In the genomic region with DNA sequence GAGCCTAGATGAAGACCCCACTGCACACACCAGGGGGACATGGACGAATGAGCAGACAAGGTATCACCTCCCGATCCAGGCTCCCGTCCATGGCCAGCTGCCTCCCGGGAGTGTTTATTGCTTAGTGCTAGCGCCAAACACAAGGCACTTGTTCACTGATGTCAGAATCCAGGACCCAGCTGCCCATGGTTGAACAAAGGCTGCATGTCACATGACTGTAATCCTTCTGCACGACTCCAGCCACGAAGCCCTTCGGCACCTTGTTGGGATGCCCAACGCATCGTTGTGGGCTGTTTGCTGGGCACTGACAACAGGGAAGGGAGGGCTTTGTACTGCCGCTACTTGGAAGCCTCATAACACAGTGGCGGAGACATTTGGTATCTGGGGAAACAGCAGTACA, we compare ENCODE assay signal across 8 mouse cellular contexts. TPM values are rescaled to one million over a fixed set of nuclear protein-coding genes. Genes with fewer than 3 reads are reported as not detected.
DNase-seq lines count a peak whose midpoint lies in the region; ATAC-seq and TF ChIP-seq lines count a peak whose summit lies in the region.

A gene (plus strand): TSS at position 367 of the 400 bp plus-strand sequence.

- no peaks in the 10 kb centered on the region for H3K36me3 ChIP-seq in hindbrain, embryonic 11.5 days (ENCODE audit: control insufficient read depth, insufficient read depth, low read length)

- H3K27me3 ChIP-seq in hindbrain, embryonic 11.5 days (ENCODE audit: control insufficient read depth, insufficient read depth, low read length), result no peaks in the 10 kb centered on the region; the same call in 1 of the 2 replicates

- TF ChIP-seq POLR2A in bone marrow macrophage, adult 2 months (IDR thresholded peaks at IDR 0.05; ENCODE audit: borderline replicate concordance, low read depth, low read length), result no peak

- H3K27ac ChIP-seq in gastrocnemius, adult 2 months, result peak within 1 kb of the TSS; percentile 87
- H3K27ac ChIP-seq in bone marrow macrophage, adult 2 months (ENCODE audit: insufficient read depth, low read depth, low read length), result no peak within 1 kb of the TSS
- peak within 1 kb of the TSS; percentile 11; the same call in 1 of the 2 replicates for H3K27ac ChIP-seq in hindbrain, embryonic 11.5 days (ENCODE audit: low read depth, low read length)

- no peaks in the 10 kb centered on the region for H3K4me1 ChIP-seq in bone marrow macrophage, adult 2 months (ENCODE audit: control insufficient read depth, insufficient read depth, low read length)
- H3K4me1 ChIP-seq in hindbrain, embryonic 11.5 days (replicated peaks; ENCODE audit: control insufficient read depth, insufficient read depth, low read length), result peaks cover 4% of the 10 kb centered on the region

- H3K4me3 ChIP-seq in gastrocnemius, adult 2 months, result peak within 1 kb of the TSS; percentile 51
- peak within 1 kb of the TSS; percentile 54 for H3K4me3 ChIP-seq in bone marrow macrophage, adult 2 months (ENCODE audit: insufficient read depth, low read length)
- H3K4me3 ChIP-seq in hindbrain, embryonic 11.5 days (ENCODE audit: low read depth, low read length), result no peak within 1 kb of the TSS

- H3K9me3 ChIP-seq in hindbrain, embryonic 11.5 days (ENCODE audit: control insufficient read depth, low read length), result no peaks in the 10 kb centered on the region

- ATAC-seq in hindbrain, embryonic 11.5 days (ENCODE audit: low FRiP score), result 0 out of 2 replicates have a peak, but pooled peaks have one; percentile 25

- no peak for DNase-seq in gastrocnemius, adult 2 months
- no peak for DNase-seq in gastrocnemius, postnatal 14 days
- no peak for DNase-seq in hindbrain, embryonic 11.5 days (ENCODE audit: low spot score)
- DNase-seq in left cerebral cortex, postnatal 4 days, result peak; percentile 27
- DNase-seq in right cerebral cortex, adult 18-20 months, result peak; percentile 39
- no peak for DNase-seq in c-Kit-positive CD71-positive TER-119-positive erythroid progenitor cells, embryonic 14.5 days (ENCODE audit: low spot score)
- no peak for DNase-seq in thymus, postnatal 4 days

- H3K4me2 ChIP-seq in hindbrain, embryonic 11.5 days (replicated peaks; ENCODE audit: low read depth, low read length), result peak within 1 kb of the TSS; percentile 23

- WGBS in hindbrain, embryonic 11.5 days, result 76% methylated on average over 12 of the region's 12 CpGs

- no peak for TF ChIP-seq CTCF in gastrocnemius, adult 2 months (IDR thresholded peaks at IDR 0.05)
- no peak for TF ChIP-seq CTCF in bone marrow macrophage, adult 2 months (IDR thresholded peaks at IDR 0.05; ENCODE audit: low read depth, low read length)

- no peak within 1 kb of the TSS for H3K9ac ChIP-seq in hindbrain, embryonic 11.5 days (ENCODE audit: low read depth, low read length)

- intact Hi-C loops in gastrocnemius, adult 2 months (cut with DNase I), result loop anchor here (10.0 kb wide), 1 partner anchor 489 kb away; no protein-coding TSS in a partner anchor
- intact Hi-C loops in gastrocnemius, postnatal 14 days (cut with DNase I; ENCODE audit: low total_unique reads), result no loop called here
- intact Hi-C loops in left cerebral cortex, postnatal 4 days (cut with DNase I), result loop anchor here (10.0 kb wide), 1 partner anchor 109 kb away; no protein-coding TSS in a partner anchor

RNA-seq across cellular contexts. Expression of the gene that starts here (rescaled TPM):
- not detected for total RNA-seq in gastrocnemius, adult 2 months (2021)
- total RNA-seq in gastrocnemius, postnatal 14 days (2021), result not detected
- not detected in 2 replicates for polyA plus RNA-seq in bone marrow macrophage, adult 2 months (2012; ENCODE audit: insufficient read depth, insufficient read length, missing spikeins)
- polyA plus RNA-seq in hindbrain, embryonic 11.5 days (2014; fragmentation: Nextera tagmentation; extraction: Ambion mirVana), result not detected in 2 replicates
- total RNA-seq in left cerebral cortex, postnatal 4 days (2021), result not detected

Comparison
In these comparisons a context has a peak if more than half of its experiments do, and no peak if none do; other contexts are left out.
1. Peak in ATAC-seq, H3K27ac ChIP-seq and H3K4me2 ChIP-seq in hindbrain, embryonic 11.5 days; RNA of the gene not detected or under 1 TPM.
2. Peak in DNase-seq in left cerebral cortex, postnatal 4 days; RNA of the gene not detected or under 1 TPM.